9 mouse cellular contexts compared by ENCODE assay signal in genomic region chr8:93572095-93572501, GRCm38 (mm10). TPM values are rescaled to one million over a fixed set of nuclear protein-coding genes. Genes with fewer than 3 reads are reported as not detected.
DNase-seq lines count a peak whose midpoint lies in the region; ATAC-seq and TF ChIP-seq lines count a peak whose summit lies in the region.
"Had no signal": no experiment of that assay in that cellular context is flagged by ENCODE, and none has a peak within 500 bp of the region (broad histone marks: within the 10 kb centered on the region; RNA-seq: fewer than 3 reads in every experiment).

No protein-coding gene starts in this region.

- H3K9ac ChIP-seq in heart, postnatal 0 days (replicated peaks; ENCODE audit: low read depth, low read length) = no peak overlapping the region

- H3K9me3 ChIP-seq in heart, postnatal 0 days (replicated peaks; ENCODE audit: control insufficient read depth, low read length) = peaks cover 9% of the 10 kb centered on the region; the same call in 1 of the 2 replicates
- H3K9me3 ChIP-seq in embryonic facial prominence, embryonic 10.5 days = peaks cover 5% of the 10 kb centered on the region
- no peaks in the 10 kb centered on the region for H3K9me3 ChIP-seq in limb, embryonic 10.5 days (replicated peaks)

- no peak for TF ChIP-seq CTCF in heart, postnatal 0 days (IDR thresholded peaks at IDR 0.05; ENCODE audit: low read depth)

- H3K36me3 ChIP-seq in heart, postnatal 0 days (replicated peaks; ENCODE audit: control insufficient read depth, insufficient read depth, low read length) = no peaks in the 10 kb centered on the region
- H3K36me3 ChIP-seq in embryonic facial prominence, embryonic 10.5 days (replicated peaks) = no peaks in the 10 kb centered on the region
- H3K36me3 ChIP-seq in limb, embryonic 10.5 days = no peaks in the 10 kb centered on the region

- peaks cover 27% of the 10 kb centered on the region for H3K4me1 ChIP-seq in heart, postnatal 0 days (ENCODE audit: control insufficient read depth, insufficient read depth)
- peaks cover 23% of the 10 kb centered on the region for H3K4me1 ChIP-seq in embryonic facial prominence, embryonic 10.5 days
- H3K4me1 ChIP-seq in limb, embryonic 10.5 days = peaks cover 6% of the 10 kb centered on the region

- H3K4me2 ChIP-seq in heart, postnatal 0 days (ENCODE audit: low read depth, low read length) = no peak overlapping the region

- no peak for ATAC-seq in heart, postnatal 0 days (ENCODE audit: insufficient read depth, low read depth)

- H3K4me3 ChIP-seq in heart, postnatal 0 days (ENCODE audit: low read depth, low read length) = no peak overlapping the region
- no peak overlapping the region for H3K4me3 ChIP-seq in embryonic facial prominence, embryonic 10.5 days
- H3K4me3 ChIP-seq in limb, embryonic 10.5 days = no peak overlapping the region

- peak overlapping the region; percentile 94 for H3K27ac ChIP-seq in heart, postnatal 0 days (ENCODE audit: low read depth)
- H3K27ac ChIP-seq in embryonic facial prominence, embryonic 10.5 days (replicated peaks) = 0 out of 2 replicates have a peak overlapping the region, but pooled peaks have one; percentile 19
- no peak overlapping the region for H3K27ac ChIP-seq in limb, embryonic 10.5 days

- H3K27me3 ChIP-seq in heart, postnatal 0 days (ENCODE audit: control insufficient read depth, insufficient read depth, low read length) = no peaks in the 10 kb centered on the region
- H3K27me3 ChIP-seq in embryonic facial prominence, embryonic 10.5 days (replicated peaks; ENCODE audit: low read depth, poor library complexity, severe bottlenecking) = no peaks in the 10 kb centered on the region
- no peaks in the 10 kb centered on the region for H3K27me3 ChIP-seq in limb, embryonic 10.5 days (ENCODE audit: low read depth, poor library complexity, severe bottlenecking)

- WGBS in heart, postnatal 0 days = 51% methylated on average over 2 of the region's 2 CpGs
- 26% methylated on average over 2 of the region's 2 CpGs for WGBS in embryonic facial prominence, embryonic 10.5 days
- WGBS in limb, embryonic 10.5 days = 46% methylated on average over 2 of the region's 2 CpGs

- TF ChIP-seq EP300 in heart, postnatal 0 days (IDR thresholded peaks at IDR 0.05; ENCODE audit: low read depth) = no peak

- no peak for DNase-seq in heart, postnatal 0 days (ENCODE audit: low spot score)
- no peak for DNase-seq in heart, adult 11 months
- peak; percentile 78 for DNase-seq in Muller cell, postnatal 12 days (ENCODE audit: inconsistent ontology term)
- peak; percentile 7 for DNase-seq in embryonic facial prominence, embryonic 10.5 days (ENCODE audit: low spot score)
- peak; percentile 11 for DNase-seq in limb, embryonic 10.5 days (ENCODE audit: low spot score)
- no peak for DNase-seq in adrenal gland, postnatal 4 days (ENCODE audit: low spot score in 2 of 2)
- DNase-seq in thymus, postnatal 10 days (ENCODE audit: low spot score in 2 of 2) = no peak
- DNase-seq in gastrocnemius, adult 8-10 months (ENCODE audit: low spot score in 2 of 2) = no peak

RNA-seq across cellular contexts. Expression of gene Ces5a, which starts 36.5 kb away (rescaled TPM):
- not detected in 2 replicates for total RNA-seq in heart, postnatal 0 days (2014; rRNA removed; ENCODE audit: low replicate concordance)
- 0.07 and 0.34 TPM in 2 replicates for polyA plus RNA-seq in heart, postnatal 0 days (2015; fragmentation: Nextera tagmentation; extraction: Ambion mirVana)
- not detected in 2 replicates for polyA plus RNA-seq in embryonic facial prominence, embryonic 10.5 days (2016; fragmentation: Nextera tagmentation; extraction: Ambion mirVana)
- not detected in 2 replicates for polyA plus RNA-seq in limb, embryonic 10.5 days (2016; fragmentation: Nextera tagmentation; extraction: Ambion mirVana)
- total RNA-seq in adrenal gland, postnatal 4 days (2021) = not detected
- total RNA-seq in gastrocnemius, adult 8-10 months (2022) = under 1 TPM in 3 of 4 experiments, not detected in 1; 0.20 to 0.86 (median 0.22) TPM
- total RNA-seq: MEL had no signal

Comparison
In these comparisons a context has a peak if more than half of its experiments do, and no peak if none do; other contexts are left out.
1. DNase-seq: peak in Muller cell, postnatal 12 days (single experiment), embryonic facial prominence, embryonic 10.5 days (single experiment) and limb, embryonic 10.5 days (single experiment); none in heart, postnatal 0 days (single experiment), heart, adult 11 months (single experiment), adrenal gland, postnatal 4 days (0 of 2), thymus, postnatal 10 days (0 of 2) and gastrocnemius, adult 8-10 months (0 of 2).